Comparison of ENCODE assay signal across 8 mouse cellular contexts in the genomic region with DNA sequence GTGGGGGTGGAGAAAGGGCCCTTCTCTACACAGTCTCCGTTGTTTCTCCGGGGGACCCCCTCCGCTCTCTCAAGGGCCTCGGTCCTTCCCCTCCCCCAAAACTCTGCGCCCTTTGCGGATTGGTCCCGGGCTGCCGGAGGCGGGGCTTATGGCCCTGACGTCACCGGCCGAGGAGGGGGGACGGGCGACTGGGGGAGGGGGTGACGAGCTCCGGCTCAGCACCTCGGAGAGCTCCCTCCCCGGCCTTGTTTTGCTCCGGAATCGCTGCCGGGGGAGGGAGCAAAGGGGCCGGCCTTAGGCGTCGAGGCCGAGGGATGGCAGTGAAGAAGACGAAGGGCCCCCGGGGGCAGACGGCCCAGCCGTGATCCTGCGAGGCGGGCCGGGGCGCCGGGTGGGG. TPM values are rescaled to one million over a fixed set of nuclear protein-coding genes. Genes with fewer than 3 reads are reported as not detected.
DNase-seq lines count a peak whose midpoint lies in the region; ATAC-seq and TF ChIP-seq lines count a peak whose summit lies in the region.

TSS of gene Rundc3a (plus strand) at position 166 of the 397 bp plus-strand sequence.

- no peaks in the 10 kb centered on the region for H3K9me3 ChIP-seq in forebrain, embryonic 13.5 days (replicated peaks)

- no peak for TF ChIP-seq CTCF in layer of hippocampus, adult 2 months (conservative IDR thresholded peaks at IDR 0.05)

- H3K4me3 ChIP-seq in forebrain, embryonic 13.5 days, result peak within 1 kb of the TSS; percentile 72
- peak within 1 kb of the TSS; percentile 88 for H3K4me3 ChIP-seq in layer of hippocampus, adult 2 months

- H3K36me3 ChIP-seq in forebrain, embryonic 13.5 days (ENCODE audit: poor library complexity, severe bottlenecking), result peaks cover 4% of the 10 kb centered on the region

- peak; percentile 93 for ATAC-seq in forebrain, embryonic 13.5 days
- peak; percentile 25; the same call in 1 of the 2 replicates for ATAC-seq in neutrophil, adult 5-6 weeks (ENCODE audit: extremely low read depth, insufficient number of reproducible peaks, low FRiP score, poor library complexity, severe bottlenecking)

- WGBS in forebrain, embryonic 13.5 days, result 1% methylated on average over 25 of the region's 34 CpGs

- peak within 1 kb of the TSS; percentile 94 for H3K27ac ChIP-seq in forebrain, embryonic 13.5 days
- peak within 1 kb of the TSS; percentile 99 for H3K27ac ChIP-seq in layer of hippocampus, adult 2 months

- peak within 1 kb of the TSS; percentile 84 for H3K9ac ChIP-seq in forebrain, embryonic 13.5 days

- peaks cover 50% of the 10 kb centered on the region for H3K4me1 ChIP-seq in forebrain, embryonic 13.5 days

- DNase-seq in CD8-positive naive resting alpha-beta T cell, adult 2 months (ENCODE audit: low read depth in 2 of 2, low spot score in 2 of 2), result peak; percentile 47 to 64
- DNase-seq in brain, embryonic 18.5 days (ENCODE audit: low read depth, low spot score), result peak; percentile 89
- peak; percentile 90 for DNase-seq in heart, postnatal 4 days
- peak; percentile 96 to 98 for DNase-seq in layer of hippocampus, adult 2 months (ENCODE audit: low spot score in 2 of 2)
- peak; percentile 58 to 72 for DNase-seq in lung, adult 18-20 months
- peak; percentile 67 to 70 for DNase-seq in thymus, adult 18-20 months

- H3K4me2 ChIP-seq in forebrain, embryonic 13.5 days, result peak within 1 kb of the TSS; percentile 85

- H3K27me3 ChIP-seq in forebrain, embryonic 13.5 days, result peaks cover 3% of the 10 kb centered on the region; the same call in 1 of the 2 replicates

RNA-seq across cellular contexts. Expression of gene Rundc3a, which starts in this region (rescaled TPM):
- polyA plus RNA-seq in forebrain, embryonic 13.5 days (2015; fragmentation: Nextera tagmentation; extraction: Ambion mirVana), result 93.9 and 94.8 TPM in 2 replicates
- 1 to 10 TPM in 1 of 2 experiments, under 1 TPM in 1; 0.50 to 1.9 TPM for total RNA-seq in heart, postnatal 4 days (2021)
- total RNA-seq in layer of hippocampus, adult 2 months (2021), result 100 to 1,000 TPM; 482 to 488 TPM
- total RNA-seq in neutrophil, adult 5-6 weeks (2017), result 0.74 and 1.0 TPM in 2 replicates

Comparison
In these comparisons a context has a peak if more than half of its experiments do, and no peak if none do; other contexts are left out.
1. Peak in every context shown above with its lines: DNase-seq, ATAC-seq, H3K4me3 ChIP-seq and H3K27ac ChIP-seq.
2. RNA of gene Rundc3a (total RNA-seq): 482 to 488 TPM in layer of hippocampus, adult 2 months; 0.50 to 1.9 TPM in heart, postnatal 4 days and 0.74 to 1.0 TPM in neutrophil, adult 5-6 weeks; every median in the first group is over 100 times any median in the second.